32 mouse cellular contexts compared by ENCODE assay signal in genomic region chr1:179798794-179799193, GRCm38 (mm10). TPM values are rescaled to one million over a fixed set of nuclear protein-coding genes. Genes with fewer than 3 reads are reported as not detected.
A peak's percentile ranks its signal among the peaks of the same experiment; 100 is the strongest.
DNase-seq lines count a peak whose midpoint lies in the region; ATAC-seq and TF ChIP-seq lines count a peak whose summit lies in the region.
"Had no signal": no experiment of that assay in that cellular context is flagged by ENCODE, and none has a peak within 500 bp of the region (broad histone marks: within the 10 kb centered on the region; RNA-seq: fewer than 3 reads in every experiment).

No protein-coding gene starts in this region.

- no peak for ATAC-seq in liver, embryonic 15.5 days (ENCODE audit: insufficient read depth)
- no peak for ATAC-seq in liver, embryonic 11.5 days (replicated peaks; ENCODE audit: low FRiP score)
- ATAC-seq: forebrain, embryonic 13.5 days; inflammation-experienced regulatory T-cells, adult 6 months had no signal

- peaks cover 51% of the 10 kb centered on the region for H3K36me3 ChIP-seq in liver, embryonic 15.5 days (replicated peaks)
- peaks cover 42% of the 10 kb centered on the region for H3K36me3 ChIP-seq in liver, embryonic 11.5 days (ENCODE audit: control insufficient read depth, insufficient read depth, low read length)

- peak; percentile 12; the same call in 1 of the 2 replicates for TF ChIP-seq CTCF in gastrocnemius, adult 2 months (IDR thresholded peaks at IDR 0.05)

- H3K9ac ChIP-seq in liver, embryonic 15.5 days = no peak overlapping the region
- no peak overlapping the region for H3K9ac ChIP-seq in liver, embryonic 11.5 days (ENCODE audit: low read depth, low read length)
- H3K9ac ChIP-seq: forebrain, embryonic 13.5 days; hindbrain, embryonic 14.5 days; neural tube, embryonic 13.5 days had no signal

- intact Hi-C loops in gastrocnemius, adult 2 months (cut with DNase I) = no loop called here
- intact Hi-C loops in gastrocnemius, postnatal 36 days (cut with DNase I) = no loop called here

- H3K4me1 ChIP-seq in liver, embryonic 15.5 days (replicated peaks) = peaks cover 28% of the 10 kb centered on the region
- H3K4me1 ChIP-seq in liver, embryonic 11.5 days (replicated peaks; ENCODE audit: control insufficient read depth, insufficient read depth, low read length) = peaks cover 12% of the 10 kb centered on the region

- DNase-seq in gastrocnemius, adult 2 months = no peak
- no peak for DNase-seq in gastrocnemius, postnatal 36 days
- DNase-seq in liver, embryonic 11.5 days (ENCODE audit: low spot score) = no peak
- peak; percentile 63 for DNase-seq in 416B (ENCODE audit: low read depth)
- peak; percentile 20 for DNase-seq in NIH3T3 (ENCODE audit: low read depth)
- no peak for DNase-seq in adrenal gland, adult 18-20 months (ENCODE audit: low spot score in 2 of 2)
- DNase-seq in Muller cell, postnatal 12 days (ENCODE audit: inconsistent ontology term) = no peak
- DNase-seq: adrenal gland, postnatal 25 days; cerebellum, adult 8-10 months; gastrocnemius, postnatal 25 days; kidney, adult 9 months; kidney, postnatal 25 days; midbrain, embryonic 14.5 days; right cerebral cortex, postnatal 4 days; thymus, adult 2 months; thymus, postnatal 4 days had no signal

- no peak overlapping the region for H3K27ac ChIP-seq in gastrocnemius, adult 2 months
- 0 out of 2 replicates have a peak overlapping the region, but pooled peaks have one; percentile 7 for H3K27ac ChIP-seq in liver, embryonic 15.5 days (replicated peaks)
- no peak overlapping the region for H3K27ac ChIP-seq in liver, embryonic 11.5 days (ENCODE audit: low read depth, low read length)
- H3K27ac ChIP-seq: forebrain, embryonic 13.5 days; hindbrain, embryonic 14.5 days; neural tube, embryonic 13.5 days had no signal

- no peaks in the 10 kb centered on the region for H3K9me3 ChIP-seq in liver, embryonic 15.5 days (replicated peaks)
- no peaks in the 10 kb centered on the region for H3K9me3 ChIP-seq in liver, embryonic 11.5 days (ENCODE audit: control insufficient read depth, low read length)
- H3K9me3 ChIP-seq: forebrain, embryonic 13.5 days; neural tube, embryonic 13.5 days had no signal

- no peak overlapping the region for H3K4me2 ChIP-seq in liver, embryonic 15.5 days
- no peak overlapping the region for H3K4me2 ChIP-seq in liver, embryonic 11.5 days
- H3K4me2 ChIP-seq: forebrain, embryonic 13.5 days; hindbrain, embryonic 14.5 days; neural tube, embryonic 13.5 days had no signal

- no peak overlapping the region for H3K4me3 ChIP-seq in gastrocnemius, adult 2 months
- no peak overlapping the region for H3K4me3 ChIP-seq in liver, embryonic 15.5 days (replicated peaks)
- no peak overlapping the region for H3K4me3 ChIP-seq in liver, embryonic 11.5 days (ENCODE audit: low read depth, low read length)
- H3K4me3 ChIP-seq: forebrain, embryonic 13.5 days; myocyte; neural tube, embryonic 13.5 days had no signal

- no peaks in the 10 kb centered on the region for H3K27me3 ChIP-seq in liver, embryonic 15.5 days
- H3K27me3 ChIP-seq in liver, embryonic 11.5 days (replicated peaks; ENCODE audit: control insufficient read depth, insufficient read depth, low read length) = no peaks in the 10 kb centered on the region
- H3K27me3 ChIP-seq: forebrain, embryonic 13.5 days; neural tube, embryonic 13.5 days had no signal

RNA-seq across cellular contexts. Expression of gene Gm10518, which starts 4.4 kb away (rescaled TPM):
- total RNA-seq in gastrocnemius, adult 2 months (2021) = not detected
- total RNA-seq in gastrocnemius, postnatal 36 days (2021) = not detected
- 0.14 TPM in 2 replicates for polyA plus RNA-seq in liver, embryonic 15.5 days (2015; fragmentation: Nextera tagmentation; extraction: Ambion mirVana)
- 0.38 and 0.51 TPM in 2 replicates for polyA plus RNA-seq in liver, embryonic 11.5 days (2014; fragmentation: Nextera tagmentation; extraction: Ambion mirVana)
- not detected for total RNA-seq in adrenal gland, adult 18-20 months (2021)
- total RNA-seq: adrenal gland, postnatal 25 days; gastrocnemius, postnatal 25 days; heart, adult 8-10 months; heart, postnatal 25 days; left cerebral cortex, postnatal 25 days had no signal
- polyA plus RNA-seq: brain, embryonic 14.5 days; embryonic facial prominence, embryonic 14.5 days; forebrain, embryonic 13.5 days; hindbrain, embryonic 14.5 days; inflammation-experienced regulatory T-cells, adult 6 months; limb, embryonic 14.5 days; midbrain, embryonic 14.5 days; neural tube, embryonic 13.5 days; stomach, embryonic 16.5 days; thymus, adult 2 months had no signal

RNA-seq across cellular contexts. Expression of gene Ahctf1, which starts 4.7 kb away (rescaled TPM):
- 10 to 100 TPM; 18.3 to 19.1 TPM for total RNA-seq in gastrocnemius, adult 2 months (2021)
- total RNA-seq in gastrocnemius, postnatal 36 days (2021) = 10 to 100 TPM; 14.8 to 15.3 TPM
- polyA plus RNA-seq in liver, embryonic 15.5 days (2015; fragmentation: Nextera tagmentation; extraction: Ambion mirVana) = 16.4 and 18.0 TPM in 2 replicates
- 52.9 and 54.6 TPM in 2 replicates for polyA plus RNA-seq in liver, embryonic 11.5 days (2014; fragmentation: Nextera tagmentation; extraction: Ambion mirVana)
- total RNA-seq in adrenal gland, adult 18-20 months (2021) = 10 to 100 TPM; 34.6 to 34.9 TPM

RNA-seq across cellular contexts. Expression of gene Kif28, which starts 53.7 kb away (rescaled TPM):
- total RNA-seq in gastrocnemius, adult 2 months (2021) = under 1 TPM in 1 of 2 experiments, not detected in 1; 0.22 TPM
- under 1 TPM in 1 of 2 experiments, not detected in 1; 0.15 TPM for total RNA-seq in gastrocnemius, postnatal 36 days (2021)
- polyA plus RNA-seq in liver, embryonic 15.5 days (2015; fragmentation: Nextera tagmentation; extraction: Ambion mirVana) = not detected in 2 replicates
- not detected in 2 replicates for polyA plus RNA-seq in liver, embryonic 11.5 days (2014; fragmentation: Nextera tagmentation; extraction: Ambion mirVana)
- under 1 TPM in 1 of 2 experiments, not detected in 1; 0.10 TPM for total RNA-seq in adrenal gland, adult 18-20 months (2021)
- total RNA-seq: adrenal gland, postnatal 25 days; megakaryocyte-erythroid progenitor cell, adult 5-6 weeks had no signal
- polyA plus RNA-seq: C2C12; forebrain, embryonic 13.5 days; hindbrain, embryonic 14.5 days; inflammation-experienced regulatory T-cells, adult 6 months; liver, embryonic 16.5 days; midbrain, embryonic 14.5 days; neural tube, embryonic 13.5 days had no signal

Comparison
In these comparisons a context has a peak if more than half of its experiments do, and no peak if none do; other contexts are left out.
1. DNase-seq: peak in 416B (single experiment) and NIH3T3 (single experiment); none in gastrocnemius, adult 2 months (single experiment), gastrocnemius, postnatal 36 days (0 of 2), liver, embryonic 11.5 days (single experiment), adrenal gland, adult 18-20 months (0 of 2) and Muller cell, postnatal 12 days (single experiment).